Mouse (Mus musculus) cerebellum, adult (tissue): ENCODE results near the gene Camk2n2.
"Not testable (repeated sequence)": the region's sequence is repeated elsewhere in the genome, so short reads cannot be mapped to it uniquely, and the experiment has no call there.

Experiments
- ATAC-seq: cut with Nextera tagmentation; 2 replicates; pipeline ENCODE4 v1.9.2; 2017; ENCODE audit warnings: mild to moderate bottlenecking, moderate library complexity, mixed read lengths; ENCODE audit not compliant: insufficient number of reproducible peaks, low FRiP score, low TSS enrichment

Camk2n2 gene

GRCm38 (mm10) chr16:20621191-20621990 lies at the start of gene Camk2n2:
Gene Camk2n2 (minus strand): TSS chr16:20621287.
- peak; percentile 54 for ATAC-seq

DNA sequence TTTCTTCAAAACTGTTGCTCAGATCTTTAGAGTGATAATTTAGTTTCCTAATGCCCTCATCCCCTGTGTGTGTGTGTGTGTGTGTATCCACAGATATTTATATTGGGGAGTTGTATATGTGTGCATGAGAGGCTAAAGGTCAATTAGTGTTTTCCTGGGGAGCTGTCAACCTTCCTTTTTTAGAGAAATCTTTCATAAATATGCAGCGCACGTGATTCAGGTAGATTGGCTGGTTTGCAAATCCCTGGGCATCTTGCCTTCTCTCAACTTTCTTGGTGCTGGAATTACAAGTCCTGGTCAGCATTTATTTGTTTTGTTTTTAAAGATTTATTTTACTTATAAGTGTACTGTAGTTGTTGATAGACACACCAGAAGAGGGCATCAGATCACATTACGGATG lies 49.2 kb upstream of the Camk2n2 start:
- ATAC-seq: no peak

DNA sequence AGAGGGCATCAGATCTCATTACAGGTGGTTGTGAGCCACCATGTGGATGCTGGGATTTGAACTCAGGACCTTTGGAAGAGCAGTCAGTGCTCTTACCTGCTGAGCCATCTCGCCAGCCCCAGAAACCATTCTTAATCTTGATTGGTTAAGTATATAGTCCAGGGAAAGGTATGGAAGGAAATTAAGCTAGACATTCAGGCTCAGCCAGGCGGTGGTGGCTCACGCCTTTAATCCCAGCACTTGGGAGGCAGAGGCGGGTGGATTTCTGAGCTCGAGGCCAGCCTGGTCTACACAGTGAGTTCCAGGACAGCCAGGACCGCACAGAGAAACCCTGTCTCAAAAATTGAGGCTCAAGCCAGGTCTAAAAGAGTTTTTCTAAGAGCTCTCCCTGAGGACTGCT lies 46.9 kb upstream of the Camk2n2 start, which contains the start of gene Eif4g1:
Gene Eif4g1, plus strand, starts transcription at position 301 of the 400 bp plus-strand sequence.
- ATAC-seq: not testable (repeated sequence)

- ATAC-seq: no peak
Observed at GRCm38 (mm10) chr16:20657661-20658060, 36.6 kb upstream of the Camk2n2 start.

DNA sequence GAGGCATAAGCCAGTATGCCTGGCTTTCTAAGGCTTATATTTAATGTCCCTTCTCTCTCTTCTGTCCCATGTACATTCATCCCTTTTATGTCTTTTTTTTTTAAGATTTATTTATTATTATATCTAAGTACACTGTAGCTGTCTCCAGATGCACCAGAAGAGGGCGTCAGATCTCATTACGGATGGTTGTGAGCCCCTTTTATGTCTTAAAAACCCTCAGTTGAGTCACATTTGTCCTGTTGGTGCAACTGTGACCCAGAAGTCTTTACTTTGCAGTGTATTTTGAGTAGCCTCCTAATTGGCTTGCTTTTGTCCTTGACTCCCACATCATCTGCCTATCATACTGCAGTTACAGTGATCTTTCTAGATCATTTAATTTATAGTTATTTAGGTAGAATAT lies 32.2 kb upstream of the Camk2n2 start:
- ATAC-seq: no peak

DNA sequence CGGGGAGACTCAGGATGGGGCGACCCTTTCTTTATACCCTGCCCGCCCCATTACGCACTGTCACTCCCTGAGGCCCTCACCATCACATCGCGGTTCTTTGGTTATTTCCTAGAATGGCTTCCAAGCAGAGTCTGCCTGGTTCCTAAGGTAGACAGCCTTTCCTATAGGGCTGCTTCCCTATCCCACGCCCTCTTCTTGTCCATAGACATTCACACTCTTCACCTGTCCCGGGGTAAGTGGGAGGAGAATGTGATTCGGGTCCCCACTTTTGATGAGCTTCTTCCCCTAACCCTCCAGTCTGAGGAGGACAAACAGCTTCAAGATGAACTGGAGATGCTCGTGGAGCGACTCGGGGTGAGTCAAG lies 30.8 kb upstream of the Camk2n2 start:
- no peak for ATAC-seq

DNA sequence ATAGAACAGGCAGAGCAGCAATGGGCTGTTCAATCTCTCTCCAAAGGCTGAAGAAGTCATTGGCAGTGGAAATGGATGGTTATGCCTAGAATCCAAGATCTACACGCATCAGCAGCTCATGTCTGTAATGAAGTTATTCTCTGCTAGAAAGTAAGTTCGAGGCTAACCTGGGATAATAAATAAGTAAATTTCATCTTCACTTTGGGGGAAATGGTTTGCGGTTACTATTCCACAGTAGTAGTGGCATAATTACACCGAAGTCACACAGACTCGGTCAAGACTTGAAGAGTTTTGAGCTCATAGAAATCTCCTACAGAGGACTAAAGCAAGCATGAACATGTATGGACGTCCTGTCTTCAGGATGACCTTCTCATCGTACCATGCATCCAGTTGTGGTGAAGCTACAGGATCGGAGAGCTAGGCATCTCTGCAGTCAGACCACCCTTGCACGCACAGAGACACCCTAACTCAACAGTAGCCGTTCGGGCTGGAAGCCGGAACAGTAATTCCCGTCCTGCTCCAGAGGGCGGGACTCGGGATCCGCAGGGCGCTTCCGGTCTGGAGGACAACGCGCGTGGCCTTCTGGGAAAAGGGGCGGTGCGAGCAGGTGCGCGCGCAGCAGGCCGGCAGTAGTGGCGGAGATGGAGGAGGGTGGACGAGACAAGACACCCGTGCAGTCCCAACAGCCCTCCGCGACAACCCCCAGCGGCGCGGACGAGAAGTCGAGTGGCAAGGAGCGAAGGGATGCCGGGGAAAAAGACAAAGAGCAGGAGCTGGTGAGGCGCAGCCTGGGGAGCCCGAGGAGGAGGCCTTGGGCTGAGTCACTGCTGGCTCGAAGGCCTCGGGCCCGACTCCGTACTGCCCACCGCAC lies 30.2 kb upstream of the Camk2n2 start, which contains the start of gene Psmd2:
Gene Psmd2, plus strand, starts transcription at position 577 of the 871 bp plus-strand sequence.
- peak; percentile 92 for ATAC-seq

DNA sequence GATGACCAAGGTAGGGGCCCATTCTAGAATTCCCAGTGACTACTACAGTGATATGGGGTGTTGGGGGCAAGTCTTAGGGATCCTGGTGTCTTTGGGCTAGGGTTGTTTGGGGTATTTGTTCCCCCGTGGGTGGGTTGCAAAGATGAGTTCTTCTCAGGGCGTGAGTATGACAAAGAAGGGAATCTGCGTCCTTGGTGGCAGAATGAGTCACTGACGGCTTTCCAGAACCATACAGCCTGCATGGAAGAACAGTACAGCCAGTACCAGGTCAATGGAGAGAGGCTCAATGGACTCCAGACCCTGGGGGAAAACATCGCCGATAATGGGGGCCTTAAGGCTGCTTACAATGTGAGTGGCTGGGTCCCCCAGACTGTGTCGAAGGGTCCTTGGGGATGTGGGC lies 22.8 kb upstream of the Camk2n2 start:
- no peak for ATAC-seq

DNA sequence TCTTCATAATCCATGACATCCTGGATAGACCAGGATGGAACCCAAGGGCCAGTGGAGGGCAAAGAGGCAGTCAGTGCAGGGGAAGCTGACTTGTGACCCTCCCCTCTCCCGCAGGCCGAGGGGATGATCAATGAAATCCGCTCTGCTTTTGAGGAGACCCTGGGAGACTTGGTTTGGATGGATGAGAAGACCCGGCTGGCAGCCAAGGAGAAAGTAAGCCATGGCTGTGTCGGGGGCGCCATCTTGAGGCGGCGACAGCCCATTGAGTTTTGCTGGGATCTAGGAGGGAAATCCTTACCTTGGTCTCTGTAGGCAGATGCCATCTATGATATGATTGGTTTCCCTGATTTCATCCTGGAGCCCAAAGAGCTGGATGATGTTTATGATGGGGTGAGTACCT lies 21.1 kb upstream of the Camk2n2 start:
- 0 out of 2 replicates have a peak, but pooled peaks have one; percentile 45 for ATAC-seq

GRCm38 (mm10) chr16:20638367-20638766 lies 17.3 kb upstream of the Camk2n2 start:
- no peak for ATAC-seq

- ATAC-seq: no peak
Observed at GRCm38 (mm10) chr16:20637410-20637809, 16.3 kb upstream of the Camk2n2 start.

DNA sequence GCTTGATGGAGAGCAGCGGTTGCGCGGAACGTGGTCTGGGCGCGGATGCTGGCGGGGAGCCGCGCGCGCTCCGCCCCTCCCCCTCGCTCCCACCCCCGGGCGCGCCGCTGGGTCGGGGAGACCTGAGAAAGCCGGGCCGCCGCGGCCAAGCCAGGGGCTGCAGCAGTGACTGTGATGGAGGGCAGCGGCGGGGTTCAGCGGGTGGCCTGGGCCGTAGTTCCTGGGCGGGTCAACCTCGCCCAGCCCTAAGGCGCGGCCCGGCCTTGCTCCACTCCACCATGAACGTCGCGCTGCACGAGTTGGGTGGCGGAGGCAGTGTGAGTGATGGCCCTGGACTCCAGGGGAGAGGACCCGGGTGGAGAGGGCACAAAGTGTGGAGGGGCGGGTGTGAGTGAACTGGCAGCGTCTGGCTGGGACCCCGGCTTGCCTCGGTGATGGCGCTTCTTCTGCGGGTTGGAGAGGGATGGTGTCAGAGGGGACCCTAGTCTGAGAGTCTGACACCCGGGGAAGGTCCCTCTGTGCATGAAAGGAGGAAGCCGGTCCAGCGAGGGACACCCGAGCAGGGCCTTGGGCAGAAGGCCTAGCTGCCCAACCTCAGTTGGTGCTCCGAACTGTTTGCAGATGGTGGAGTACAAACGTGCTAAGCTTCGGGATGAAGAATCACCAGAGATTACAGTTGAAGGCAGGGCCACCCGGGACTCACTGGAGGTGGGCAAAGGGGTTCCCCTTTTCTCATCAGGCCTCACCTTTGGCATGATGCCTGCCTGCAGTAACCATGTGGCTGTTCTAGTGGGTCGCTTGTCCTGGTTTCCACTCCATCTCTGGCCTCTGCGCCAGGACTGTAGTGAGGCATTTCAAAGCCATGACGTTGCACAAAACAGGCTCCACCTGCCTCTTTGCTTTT lies 8.9 kb upstream of the Camk2n2 start, which contains the start of gene Ece2:
Gene Ece2, plus strand, starts transcription at position 98 of the 904 bp plus-strand sequence.
- peak; percentile 64; the same call in 1 of the 2 replicates for ATAC-seq

GRCm38 (mm10) chr16:20628871-20629391 lies 7.8 kb upstream of the Camk2n2 start:
- ATAC-seq: no peak

- no peak for ATAC-seq
Observed at GRCm38 (mm10) chr16:20623211-20623610, 2.1 kb upstream of the Camk2n2 start.

GRCm38 (mm10) chr16:20621991-20622685 lies 1.1 kb upstream of the Camk2n2 start:
- ATAC-seq: peak; percentile 69; the same call in 1 of the 2 replicates

DNA sequence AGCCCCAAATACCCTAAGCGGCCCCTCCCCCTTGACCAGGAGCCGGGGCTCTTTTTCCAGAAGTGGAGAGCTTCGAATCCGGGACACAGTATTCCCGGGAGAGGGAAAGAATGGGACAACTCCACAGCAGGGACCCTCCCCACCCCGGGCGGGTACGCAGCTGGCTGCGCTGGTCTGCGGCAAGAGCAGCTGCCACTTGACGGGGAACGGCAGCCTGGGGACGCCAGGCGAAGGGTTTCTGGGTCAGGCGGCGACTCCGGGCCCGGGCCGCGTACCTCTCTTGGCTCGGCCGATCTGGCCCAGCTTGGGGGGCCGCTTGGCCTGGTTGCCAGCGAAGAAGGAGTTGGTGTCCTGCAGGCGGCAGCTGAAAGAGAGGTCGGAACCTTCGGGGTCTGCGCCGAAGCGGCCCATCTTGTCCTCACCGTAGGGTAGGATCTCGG lies 316 bp downstream of the Camk2n2 start:
- ATAC-seq: no peak

DNA sequence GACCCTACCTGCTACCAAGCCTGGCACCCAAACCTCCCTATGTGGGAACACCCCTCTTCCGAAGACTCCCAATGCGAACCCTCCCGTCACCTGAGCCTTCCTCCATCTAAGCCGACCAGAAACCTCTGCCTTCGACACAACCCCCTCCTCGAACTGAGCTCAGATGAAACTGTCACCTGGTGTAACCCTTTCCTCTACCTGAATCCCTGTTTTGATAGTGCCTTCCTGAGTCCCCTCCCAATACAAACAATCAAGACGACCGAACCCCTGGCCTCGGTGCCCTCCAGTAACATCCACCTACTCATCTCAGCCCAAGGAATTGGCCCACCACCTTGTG lies 720 bp downstream of the Camk2n2 start:
- ATAC-seq: no peak

GRCm38 (mm10) chr16:20619541-20620398 lies 1.3 kb downstream of the Camk2n2 start:
- no peak for ATAC-seq
